Mouse (Mus musculus): Measurements from ENCODE around the gene Rgmb.
A peak's percentile ranks its signal among the peaks of the same experiment; 100 is the strongest.

Rgmb gene

DNA sequence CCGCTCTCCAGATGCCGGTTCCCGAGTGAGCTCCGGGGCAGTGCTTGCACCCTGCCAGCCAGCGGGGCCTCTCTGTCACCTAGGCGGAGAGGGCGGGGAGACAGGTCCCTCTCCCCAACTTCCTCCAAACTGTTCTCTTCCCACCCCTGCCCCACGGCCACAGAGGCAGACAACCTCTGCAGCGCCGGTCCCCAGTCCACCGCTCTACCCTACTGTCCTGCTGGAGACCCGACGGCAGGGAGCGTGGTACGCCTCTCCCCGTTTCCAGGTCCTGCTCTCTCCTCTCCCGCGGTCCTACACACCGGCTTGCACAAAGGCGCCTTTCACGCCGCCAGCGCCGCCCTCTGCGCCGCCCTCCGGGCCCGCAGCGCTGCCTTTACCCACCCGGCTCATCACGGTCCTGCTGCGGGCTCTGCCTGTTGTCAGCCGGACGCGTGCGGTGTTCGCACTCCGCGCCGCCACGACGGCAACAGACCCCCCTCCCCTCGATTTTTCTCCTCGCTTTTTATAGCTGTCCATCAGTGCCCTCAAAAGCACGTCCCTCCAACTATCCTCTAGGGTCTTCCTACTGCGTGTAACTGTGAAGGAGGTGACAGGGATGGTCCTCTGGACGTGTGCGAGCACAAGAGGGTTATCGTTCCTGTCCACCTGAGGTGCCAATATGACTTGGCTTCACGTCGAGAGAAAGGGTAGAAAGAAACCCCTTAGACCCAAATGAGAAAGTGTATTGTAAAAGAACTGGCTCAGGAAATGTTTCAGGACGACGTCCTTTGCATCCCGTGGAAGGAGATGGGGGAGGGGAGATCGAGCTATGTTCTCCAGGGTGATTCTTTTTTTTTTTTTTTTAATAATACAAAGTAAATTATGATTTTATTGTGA is at the start of gene Rgmb:
Rgmb (minus strand) TSS at position 274 of the 879 bp plus-strand sequence.
- DNase-seq (ENCODE audit: low read depth) = no peak

DNA sequence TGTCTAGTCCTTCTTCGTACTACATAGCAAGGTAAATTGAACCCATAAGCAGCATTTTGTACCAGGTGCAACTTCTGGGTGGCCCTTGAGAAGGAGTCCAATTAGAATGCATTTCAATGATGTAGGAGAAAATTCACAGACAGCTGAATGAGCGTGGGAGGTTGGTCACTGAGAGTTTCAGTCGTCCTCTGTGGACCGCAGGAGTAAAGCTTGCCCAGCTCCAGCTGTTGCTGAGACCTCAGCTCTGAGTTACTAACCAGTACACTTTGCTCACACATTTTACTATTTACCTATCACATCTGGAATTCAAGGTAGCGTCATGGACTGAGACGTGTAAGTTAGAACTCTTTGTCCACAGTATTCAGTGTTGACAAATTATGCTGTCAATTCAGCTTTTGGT is 43.9 kb upstream of the Rgmb start:
- no peak for DNase-seq (ENCODE audit: low read depth)

DNA sequence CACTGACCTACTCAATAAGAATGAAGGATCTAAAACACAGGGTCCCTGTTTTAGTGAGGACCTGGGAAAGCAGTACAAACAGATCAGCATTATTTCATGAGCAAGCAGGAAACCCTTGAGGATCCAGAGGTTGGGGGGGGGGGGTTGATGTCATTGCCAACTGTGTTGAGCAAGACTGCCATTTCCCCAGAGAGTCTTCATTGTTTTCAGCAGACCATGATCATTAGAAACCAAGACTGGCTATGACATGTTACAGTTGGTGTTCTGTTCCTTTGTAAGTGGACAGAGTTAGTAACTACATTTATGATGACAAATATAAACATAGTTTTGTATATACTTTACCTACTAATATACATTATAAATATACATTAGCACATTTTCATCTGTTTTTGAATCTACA is 41.3 kb upstream of the Rgmb start:
- DNase-seq (ENCODE audit: low read depth) = no peak

- no peak for DNase-seq (ENCODE audit: low read depth)
These were observed 34.4 kb upstream of the Rgmb start for GRCm38 (mm10) chr17:15865249-15865648.

DNA sequence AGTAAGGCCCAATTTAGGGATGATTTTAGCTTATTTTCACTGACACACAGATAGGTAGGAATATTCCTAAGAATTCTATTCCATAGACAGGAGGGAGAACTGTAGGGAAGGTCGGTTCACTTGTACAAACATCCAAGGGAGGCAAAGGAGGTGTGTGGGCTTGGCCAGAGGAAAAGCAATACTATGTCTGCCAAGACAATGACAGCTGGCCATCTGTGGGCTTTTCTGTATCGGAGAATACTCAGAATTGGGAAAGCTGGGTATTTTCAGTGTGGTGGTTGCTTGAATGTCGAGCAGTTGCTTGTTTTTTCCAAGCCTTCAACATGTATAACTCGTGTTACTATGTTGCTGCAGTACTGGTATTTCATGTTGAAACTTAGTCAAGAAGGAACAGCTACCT is 31.5 kb upstream of the Rgmb start:
- no peak for DNase-seq (ENCODE audit: low read depth)

DNA sequence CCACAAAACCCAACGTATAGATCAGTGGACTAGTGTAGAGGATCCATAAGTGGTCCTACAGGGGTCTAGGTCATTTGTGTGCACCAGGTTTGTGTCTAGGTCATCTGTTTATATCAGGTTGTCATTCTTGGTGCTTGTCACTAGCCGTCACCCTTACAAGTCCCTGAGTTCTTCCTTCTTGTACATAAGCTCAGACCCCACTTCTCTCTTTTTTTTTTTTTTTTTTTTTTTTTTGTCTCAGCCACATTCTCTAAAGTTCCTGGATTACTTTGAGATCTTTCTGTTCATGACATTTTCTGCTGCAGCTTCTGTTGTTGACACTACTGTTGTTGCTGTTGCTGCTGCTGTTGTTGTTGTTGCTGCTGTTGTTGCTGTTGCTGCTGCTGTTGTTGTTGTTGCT is 22.3 kb upstream of the Rgmb start:
- no peak for DNase-seq (ENCODE audit: low read depth)

- DNase-seq (ENCODE audit: low read depth) = no peak
These were observed 19.7 kb upstream of the Rgmb start for GRCm38 (mm10) chr17:15850544-15850943.

DNA sequence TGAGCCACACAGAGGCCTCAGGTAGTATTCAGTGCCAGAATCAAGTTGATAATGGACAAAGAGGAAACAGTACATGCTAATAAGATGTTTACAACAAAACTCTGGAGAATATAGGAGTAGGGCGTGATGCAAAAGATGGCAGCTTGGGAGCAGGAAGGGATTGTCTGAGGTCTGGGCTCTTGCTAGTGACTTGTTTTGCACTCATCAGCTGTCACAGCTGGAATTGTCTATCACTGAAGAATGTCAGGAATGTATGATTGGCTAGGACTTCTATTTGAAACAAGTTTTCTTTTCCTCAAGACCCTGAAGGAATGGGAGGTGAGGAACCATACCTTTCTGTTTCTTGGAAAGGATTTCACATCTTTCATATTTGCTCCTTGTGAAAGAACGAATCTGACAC is 10.6 kb upstream of the Rgmb start:
- DNase-seq (ENCODE audit: low read depth) = no peak

DNA sequence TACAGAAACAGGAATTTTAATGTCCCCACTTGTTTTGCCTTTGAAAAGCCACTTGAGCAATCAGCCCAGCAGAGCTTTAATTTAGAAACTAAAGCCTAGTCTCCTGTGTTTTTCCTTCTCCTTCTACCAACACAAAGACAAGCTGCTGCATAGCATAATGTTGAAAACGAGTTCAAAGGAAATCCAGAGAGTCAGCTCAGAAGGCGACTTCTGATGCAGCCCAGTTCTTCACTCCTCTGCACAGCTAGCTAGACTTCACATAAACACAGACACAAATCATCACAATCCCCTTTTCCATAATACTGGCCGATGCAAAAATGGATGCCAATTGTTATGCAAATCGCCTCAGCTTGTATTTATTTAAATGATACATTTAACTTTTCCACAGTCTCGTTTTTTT is 1.6 kb upstream of the Rgmb start:
- DNase-seq (ENCODE audit: low read depth) = no peak

DNA sequence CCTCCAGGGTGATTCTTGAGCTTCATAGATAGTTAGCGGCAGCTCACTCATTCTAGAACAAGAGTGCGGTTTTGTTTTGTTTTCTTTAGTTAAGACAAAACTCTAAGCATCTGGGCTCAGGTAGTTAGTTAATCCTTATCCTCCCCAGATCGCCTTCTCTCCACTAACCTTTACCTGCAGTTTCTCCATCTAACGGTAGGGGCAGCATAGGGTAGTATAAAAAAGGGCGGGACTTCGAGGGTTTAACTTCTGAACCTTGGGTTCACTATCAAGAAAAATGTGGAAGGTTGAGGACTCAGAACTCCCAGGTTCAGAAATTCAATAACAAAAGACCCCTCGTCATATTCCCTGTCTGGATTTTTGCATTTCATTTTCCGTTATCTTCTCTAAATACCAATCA is 971 bp upstream of the Rgmb start:
- peak; percentile 35 for DNase-seq (ENCODE audit: low read depth)

DNA sequence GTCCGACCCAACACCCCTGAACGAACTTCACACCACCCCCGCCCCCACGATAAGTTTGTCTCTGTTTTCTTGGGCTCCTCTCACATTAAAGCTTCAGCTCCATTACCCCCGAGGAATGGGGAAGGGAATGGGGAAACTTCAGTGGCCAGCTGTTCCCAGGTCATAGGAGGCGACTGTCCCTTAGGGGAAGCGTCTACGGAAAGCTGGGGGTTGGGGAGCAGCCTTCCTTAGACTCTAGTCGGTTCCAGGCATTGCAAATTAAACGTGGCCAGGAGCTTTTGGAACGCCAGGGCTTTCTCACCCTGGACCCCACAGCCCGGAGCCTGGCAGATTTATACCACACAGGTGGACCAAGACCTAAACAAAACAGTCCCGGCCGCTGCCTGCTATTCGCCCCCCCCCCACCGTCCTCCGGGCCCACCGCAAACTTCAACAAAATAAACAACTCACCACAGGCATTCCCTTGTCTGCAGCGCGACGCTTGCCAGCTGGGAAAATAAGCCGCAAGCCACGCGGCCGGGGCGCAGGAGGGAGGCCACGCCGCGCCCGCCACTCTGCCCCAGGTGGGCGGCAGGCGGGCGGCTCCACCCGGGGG is 571 bp downstream of the Rgmb start:
- DNase-seq (ENCODE audit: low read depth) = no peak

DNA sequence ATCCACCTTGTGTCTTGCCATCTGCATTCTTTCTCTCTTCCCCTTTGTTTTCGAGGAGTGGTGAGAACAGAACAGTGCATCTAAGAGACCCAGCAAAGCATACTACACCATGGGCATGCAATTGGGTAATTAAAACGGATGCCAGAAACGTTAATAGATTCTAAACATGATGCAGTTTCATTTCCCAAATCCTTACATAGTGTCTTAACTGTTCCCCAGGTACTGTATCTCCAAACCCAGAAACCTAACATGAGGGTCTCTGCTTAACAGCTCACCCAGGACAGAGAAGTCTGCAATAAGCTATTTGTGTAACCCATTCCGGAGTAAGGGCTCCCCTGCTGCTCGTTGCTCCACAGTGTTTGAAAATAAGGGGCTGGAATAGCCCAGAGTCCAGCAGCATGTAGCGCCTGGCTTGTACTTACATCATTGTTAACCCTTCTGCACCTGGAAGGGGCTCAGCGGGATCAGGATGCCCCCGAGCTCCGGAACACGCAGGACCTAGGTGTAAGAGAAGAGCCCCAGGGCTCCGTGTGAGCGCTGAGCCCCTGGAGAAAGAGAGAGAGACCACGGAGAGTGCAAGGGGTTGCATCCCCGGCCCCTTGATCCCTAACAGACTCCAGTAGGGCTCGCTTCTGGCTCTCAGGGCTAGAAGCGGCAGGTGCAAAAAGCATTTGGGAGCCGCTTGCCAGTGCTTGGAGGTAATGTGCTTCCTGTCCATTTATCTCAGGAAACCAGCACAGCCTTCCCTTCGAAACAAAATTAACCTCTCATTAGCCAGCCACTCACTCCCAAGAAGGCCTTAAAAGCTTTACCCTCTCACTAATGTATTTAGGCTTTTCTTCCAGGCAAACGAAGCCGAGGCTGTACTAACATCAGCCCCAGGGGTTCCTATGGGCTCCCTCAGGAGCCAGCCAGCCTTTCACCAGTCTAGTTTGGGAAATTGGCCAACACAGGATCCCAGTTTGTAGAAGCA is 1.4 kb downstream of the Rgmb start:
- DNase-seq (ENCODE audit: low read depth) = no peak

GRCm38 (mm10) chr17:15828131-15828917 is 2.5 kb downstream of the Rgmb start:
- DNase-seq (ENCODE audit: low read depth) = no peak

- DNase-seq (ENCODE audit: low read depth) = no peak
These were observed 3.9 kb downstream of the Rgmb start for GRCm38 (mm10) chr17:15826928-15827327.

DNA sequence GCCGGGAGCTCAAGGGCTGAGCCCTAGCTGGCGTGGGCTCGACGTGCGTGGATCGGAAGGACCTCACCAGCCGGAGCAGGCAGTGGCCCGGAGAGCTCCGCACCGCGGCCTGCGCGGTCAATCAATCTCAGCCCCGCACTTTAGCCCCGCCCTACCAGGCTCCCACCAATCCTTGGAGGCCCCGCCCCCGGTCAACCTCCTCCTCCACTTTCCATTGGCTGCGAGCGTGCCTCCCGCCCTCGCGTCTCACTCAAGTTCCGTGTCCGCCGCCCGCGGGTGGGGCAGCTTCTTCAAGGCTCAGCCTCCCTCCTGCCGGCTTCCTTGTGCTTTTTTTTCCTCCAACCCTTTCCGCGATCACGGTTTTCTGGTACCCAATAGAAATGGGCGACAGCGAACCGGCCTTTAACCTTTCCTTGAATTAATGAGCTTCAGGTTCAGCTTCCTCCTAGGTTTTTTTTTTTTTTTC is 4.4 kb downstream of the Rgmb start:
- DNase-seq (ENCODE audit: low read depth) = peak; percentile 19

- no peak for DNase-seq (ENCODE audit: low read depth)
These were observed 5.1 kb downstream of the Rgmb start for GRCm38 (mm10) chr17:15825481-15826396.

DNA sequence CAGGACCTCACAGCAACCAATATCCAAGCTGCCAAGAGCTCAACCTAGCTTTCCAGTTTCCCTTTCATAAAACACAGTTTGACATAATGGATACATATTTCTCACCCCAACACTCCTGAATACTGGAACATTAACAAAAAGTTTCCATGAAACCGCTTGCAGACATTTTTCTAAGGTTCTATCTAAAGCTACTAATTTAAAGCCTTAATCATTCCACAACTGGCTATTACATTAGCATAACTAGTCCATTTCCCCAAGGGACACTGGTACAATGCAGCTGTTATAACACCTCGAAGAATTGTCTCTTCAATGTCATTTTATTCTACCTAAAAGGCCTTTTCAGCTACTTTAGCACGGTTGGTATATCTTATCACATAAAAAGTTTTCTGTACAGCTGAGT is 6.0 kb downstream of the Rgmb start:
- DNase-seq (ENCODE audit: low read depth) = no peak

DNA sequence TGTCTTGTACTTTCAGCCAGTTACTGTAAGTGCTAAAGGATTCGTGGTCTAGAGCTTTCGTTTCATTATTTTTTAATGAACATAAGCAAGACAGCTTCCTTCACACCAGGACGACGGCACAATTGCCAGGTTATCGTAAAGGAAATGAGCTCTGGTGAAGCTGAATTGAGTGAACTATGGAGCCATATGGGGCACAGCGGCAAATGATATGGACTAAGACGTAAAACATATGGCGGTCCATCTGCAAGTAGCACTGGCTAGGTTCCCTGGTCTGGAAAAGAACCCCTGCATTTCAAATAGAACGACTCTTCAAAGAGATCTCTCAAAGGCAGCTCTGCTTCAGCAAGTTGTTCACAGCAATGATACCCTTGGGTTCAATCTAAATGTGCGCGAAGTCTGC is 6.5 kb downstream of the Rgmb start:
- no peak for DNase-seq (ENCODE audit: low read depth)

DNA sequence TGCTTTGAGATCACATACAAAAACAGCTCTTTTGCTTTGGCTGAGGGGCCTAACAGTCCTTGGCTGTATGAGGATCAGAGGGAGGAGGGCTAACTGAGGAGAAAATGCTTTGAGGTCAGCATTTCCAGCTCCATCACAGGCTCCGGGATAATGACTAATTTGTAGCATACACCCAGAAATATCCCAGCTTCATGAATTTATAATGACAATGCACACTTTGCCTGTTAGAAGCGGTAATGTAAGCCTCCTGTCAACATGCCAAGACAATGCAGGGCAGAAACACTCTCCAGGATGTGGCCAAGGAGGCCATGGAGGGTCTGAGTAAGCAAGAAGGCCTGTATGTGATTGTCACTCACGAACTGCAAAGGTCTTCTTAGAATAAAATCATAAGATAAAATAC is 7.0 kb downstream of the Rgmb start:
- DNase-seq (ENCODE audit: low read depth) = no peak

- no peak for DNase-seq (ENCODE audit: low read depth)
These were observed 7.6 kb downstream of the Rgmb start for GRCm38 (mm10) chr17:15823215-15823614.

DNA sequence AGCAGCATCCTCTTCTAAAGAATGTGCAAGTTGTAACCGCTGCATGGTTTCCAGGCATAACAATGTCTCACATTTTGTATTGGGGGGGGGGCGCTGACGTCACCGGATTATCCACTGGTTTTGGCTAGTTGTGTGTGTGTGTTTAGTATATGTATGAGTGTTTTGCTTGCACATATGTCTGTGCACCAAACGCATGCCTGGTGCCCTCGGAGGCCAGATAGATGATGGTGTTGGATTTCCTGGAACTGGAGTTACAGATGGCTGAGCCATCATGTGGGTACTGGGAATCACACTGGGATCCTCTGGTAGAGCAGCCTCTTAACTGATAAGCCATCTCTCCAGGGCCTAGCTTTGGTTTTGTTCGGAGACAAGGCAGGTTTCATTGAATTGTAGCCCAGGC is 8.5 kb downstream of the Rgmb start:
- DNase-seq (ENCODE audit: low read depth) = no peak
